8 mouse cellular contexts compared by ENCODE assay signal in the genomic region with DNA sequence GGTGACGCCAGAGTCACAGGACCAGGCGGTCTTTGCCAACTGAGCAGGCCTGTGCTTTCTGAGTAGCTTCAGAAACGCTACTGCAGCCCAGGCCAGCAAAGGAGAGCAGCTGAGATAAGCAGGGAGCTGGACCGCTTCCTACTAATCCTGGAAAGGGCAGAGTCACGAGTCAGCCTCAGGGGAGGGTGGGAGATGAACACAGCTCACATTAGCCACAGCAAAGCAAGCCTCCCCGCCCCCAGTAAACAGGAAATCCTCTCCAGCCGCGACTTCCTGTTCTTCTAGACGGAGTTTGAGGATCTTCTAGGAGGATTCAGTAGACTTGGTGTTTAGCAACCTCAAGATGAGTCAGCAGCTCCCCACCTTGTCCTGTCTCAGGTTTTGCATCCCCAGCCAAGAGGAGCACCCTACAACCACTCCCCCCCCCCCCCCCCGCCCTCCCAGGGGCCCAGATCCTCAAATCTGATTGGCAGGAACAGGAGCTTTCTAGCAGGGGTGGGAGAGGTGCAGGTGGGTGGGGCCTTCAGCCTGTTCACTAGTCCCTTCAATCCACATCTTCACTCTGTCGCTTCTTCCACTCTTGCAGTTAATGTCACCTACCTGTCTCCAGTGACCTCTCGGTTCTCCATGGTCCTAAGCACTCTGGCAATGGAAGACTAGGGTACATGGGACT. TPM values are rescaled to one million over a fixed set of nuclear protein-coding genes. Genes with fewer than 3 reads are reported as not detected.
DNase-seq lines count a peak whose midpoint lies in the region; ATAC-seq lines count a peak whose summit lies in the region.

No protein-coding gene starts in this region.

- H3K27ac ChIP-seq in forebrain, embryonic 14.5 days (ENCODE audit: low read depth, low read length), result no peak overlapping the region
- no peak overlapping the region for H3K27ac ChIP-seq in forebrain, embryonic 13.5 days

- H3K9me3 ChIP-seq in forebrain, embryonic 14.5 days (replicated peaks; ENCODE audit: control insufficient read depth, low read length), result no peaks in the 10 kb centered on the region
- H3K9me3 ChIP-seq in forebrain, embryonic 13.5 days (replicated peaks), result no peaks in the 10 kb centered on the region

- no peaks in the 10 kb centered on the region for H3K27me3 ChIP-seq in forebrain, embryonic 14.5 days (replicated peaks; ENCODE audit: control insufficient read depth, insufficient read depth, low read length)
- H3K27me3 ChIP-seq in forebrain, embryonic 13.5 days, result no peaks in the 10 kb centered on the region

- H3K4me1 ChIP-seq in forebrain, embryonic 14.5 days (ENCODE audit: control insufficient read depth, insufficient read depth, low read length), result no peaks in the 10 kb centered on the region
- no peaks in the 10 kb centered on the region for H3K4me1 ChIP-seq in forebrain, embryonic 13.5 days

- no peak for ATAC-seq in forebrain, embryonic 14.5 days
- no peak for ATAC-seq in forebrain, embryonic 13.5 days

- no peak overlapping the region for H3K9ac ChIP-seq in forebrain, embryonic 14.5 days (ENCODE audit: low read length)
- no peak overlapping the region for H3K9ac ChIP-seq in forebrain, embryonic 13.5 days

- H3K36me3 ChIP-seq in forebrain, embryonic 14.5 days (ENCODE audit: control insufficient read depth, insufficient read depth, low read length), result no peaks in the 10 kb centered on the region
- no peaks in the 10 kb centered on the region for H3K36me3 ChIP-seq in forebrain, embryonic 13.5 days (ENCODE audit: poor library complexity, severe bottlenecking)

- H3K4me3 ChIP-seq in forebrain, embryonic 14.5 days (ENCODE audit: low read depth, low read length), result no peak overlapping the region
- no peak overlapping the region for H3K4me3 ChIP-seq in forebrain, embryonic 13.5 days

- 68% methylated on average over 11 of the region's 12 CpGs for WGBS in forebrain, embryonic 14.5 days
- WGBS in forebrain, embryonic 13.5 days, result 55% methylated on average over 11 of the region's 12 CpGs

- H3K4me2 ChIP-seq in forebrain, embryonic 14.5 days (ENCODE audit: low read length), result no peak overlapping the region
- no peak overlapping the region for H3K4me2 ChIP-seq in forebrain, embryonic 13.5 days

- DNase-seq in forebrain, embryonic 14.5 days (ENCODE audit: low spot score), result peak; percentile 3
- DNase-seq in B cell, adult 2 months, result peak; percentile 54 to 63
- DNase-seq in adrenal gland, postnatal 14 days, result peak; percentile 66
- peak; percentile 93 to 94 for DNase-seq in heart, adult 9 months (ENCODE audit: low spot score in 2 of 2)
- DNase-seq in kidney, postnatal 10 days, result peak; percentile 76
- DNase-seq in lung, postnatal 36 days, result peak; percentile 89
- peak; percentile 43 to 62 for DNase-seq in thymus, adult 18-20 months

RNA-seq across cellular contexts. Expression of a gene that starts 21.7 kb away (rescaled TPM):
- polyA plus RNA-seq in forebrain, embryonic 14.5 days (2014; fragmentation: Nextera tagmentation; extraction: Ambion mirVana), result 74.4 and 94.6 TPM in 2 replicates
- 40.4 and 42.3 TPM in 2 replicates for polyA plus RNA-seq in forebrain, embryonic 13.5 days (2015; fragmentation: Nextera tagmentation; extraction: Ambion mirVana)
- 201 and 234 TPM in 2 replicates for total RNA-seq in adrenal gland, postnatal 14 days (2021)

Comparison
In these comparisons a context has a peak if more than half of its experiments do, and no peak if none do; other contexts are left out.
1. DNase-seq: peak in every context shown above with its lines; median percentile 94 in heart, adult 9 months; 89 in lung, postnatal 36 days; 76 in kidney, postnatal 10 days; 66 in adrenal gland, postnatal 14 days; 58 in B cell, adult 2 months; 52 in thymus, adult 18-20 months; 3 in forebrain, embryonic 14.5 days.